Mouse (Mus musculus) embryonic facial prominence, embryonic 15.5 days (tissue): ENCODE data around the gene Zfp626. TPM values are rescaled to one million over a fixed set of nuclear protein-coding genes. Genes with fewer than 3 reads are reported as not detected.
A peak's percentile ranks its signal among the peaks of the same experiment; 100 is the strongest.
"Not testable (repeated sequence)": the region's sequence is repeated elsewhere in the genome, so short reads cannot be mapped to it uniquely, and the experiment has no call there.

ENCODE experiments used
- ATAC-seq: fragments of 200-750 bp; cut with Nextera tagmentation; 2 replicates; pipeline ENCODE4 v1.8.0; 2017; ENCODE audit warnings: low read depth, moderate TSS enrichment; ENCODE audit not compliant: insufficient number of reproducible peaks, low FRiP score, low TSS enrichment
- H3K27ac ChIP-seq: fragments of 300-500 bp; sonication (generic); replicated peaks from 2 replicates; pipeline ENCODE4 v1.5.1; 2015; ENCODE audit warnings: mild to moderate bottlenecking, inconsistent platforms
- H3K27me3 ChIP-seq: fragments of 300-500 bp; sonication (generic); 2 replicates; pipeline ENCODE4 v1.6.1; 2015; ENCODE audit warnings: inconsistent platforms
- H3K36me3 ChIP-seq: fragments of 300-500 bp; sonication (generic); 2 replicates; pipeline ENCODE4 v1.6.1; 2015; ENCODE audit warnings: mild to moderate bottlenecking, inconsistent platforms
- H3K4me1 ChIP-seq: fragments of 300-500 bp; sonication (generic); 2 replicates; pipeline ENCODE4 v1.6.1; 2015; ENCODE audit warnings: inconsistent platforms
- H3K4me2 ChIP-seq: fragments of 300-500 bp; sonication (generic); replicated peaks from 2 replicates; pipeline ENCODE4 v1.6.1; 2015; ENCODE audit warnings: mild to moderate bottlenecking, inconsistent platforms
- H3K4me3 ChIP-seq: fragments of 300-500 bp; sonication (generic); replicated peaks from 2 replicates; pipeline ENCODE4 v1.5.1; 2015; ENCODE audit warnings: mild to moderate bottlenecking, inconsistent platforms
- H3K9ac ChIP-seq: fragments of 300-500 bp; sonication (generic); 2 replicates; pipeline ENCODE4 v1.6.1; 2015; ENCODE audit warnings: inconsistent platforms
- H3K9me3 ChIP-seq: fragments of 300-500 bp; sonication (generic); replicated peaks from 2 replicates; pipeline ENCODE4 v1.6.1; 2016; ENCODE audit warnings: inconsistent platforms
- WGBS: fragments of 180-500 bp; shearing (Covaris S2); methylation state at CpG from one replicate; pipeline ENCODE4 v1.1.7; 2015; 5-methylcytosine and 5-hydroxymethylcytosine counted together
- polyA plus RNA-seq: library from polyadenylated mRNA; unstranded; fragments of >200 nt; fragmentation: Nextera tagmentation; extraction: Ambion mirVana; gene quantifications from 2 replicates; pipeline ENCODE4 v1.2.1, GENCODE M21; 2015

The Zfp626 gene
- polyA plus RNA-seq = 2.4 and 2.7 TPM in 2 replicates

DNA sequence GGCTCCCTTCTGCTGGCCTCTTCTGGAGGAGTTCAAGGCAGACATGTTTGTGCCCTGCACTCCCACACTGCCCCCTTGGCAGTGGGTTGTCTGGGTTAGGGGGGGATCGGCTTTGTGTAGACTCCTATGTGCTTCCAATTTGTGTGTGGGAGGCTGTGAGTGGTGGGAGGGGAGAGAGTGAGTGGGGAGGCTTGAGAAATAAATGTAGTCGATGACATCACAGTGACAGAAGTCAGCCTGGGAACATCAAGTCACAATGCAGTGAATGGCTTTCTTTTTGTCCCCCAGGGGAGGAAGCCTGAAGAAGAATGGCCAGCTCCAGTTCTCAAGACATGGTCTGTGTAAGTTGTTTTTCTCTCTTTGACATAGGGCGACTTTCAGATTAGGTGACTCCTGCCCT is at the start of gene Zfp626:
TSS of gene Zfp626 (plus strand) at position 301 of the 400 bp plus-strand sequence.
- H3K27me3 ChIP-seq, H3K4me2 ChIP-seq, H3K9ac ChIP-seq, ATAC-seq, H3K27ac ChIP-seq, H3K4me3 ChIP-seq, H3K9me3 ChIP-seq, H3K4me1 ChIP-seq: not testable (repeated sequence)
- peaks cover 38% of the 10 kb centered on the region for H3K36me3 ChIP-seq
- WGBS = 89% methylated on average over 3 of the region's 3 CpGs

DNA sequence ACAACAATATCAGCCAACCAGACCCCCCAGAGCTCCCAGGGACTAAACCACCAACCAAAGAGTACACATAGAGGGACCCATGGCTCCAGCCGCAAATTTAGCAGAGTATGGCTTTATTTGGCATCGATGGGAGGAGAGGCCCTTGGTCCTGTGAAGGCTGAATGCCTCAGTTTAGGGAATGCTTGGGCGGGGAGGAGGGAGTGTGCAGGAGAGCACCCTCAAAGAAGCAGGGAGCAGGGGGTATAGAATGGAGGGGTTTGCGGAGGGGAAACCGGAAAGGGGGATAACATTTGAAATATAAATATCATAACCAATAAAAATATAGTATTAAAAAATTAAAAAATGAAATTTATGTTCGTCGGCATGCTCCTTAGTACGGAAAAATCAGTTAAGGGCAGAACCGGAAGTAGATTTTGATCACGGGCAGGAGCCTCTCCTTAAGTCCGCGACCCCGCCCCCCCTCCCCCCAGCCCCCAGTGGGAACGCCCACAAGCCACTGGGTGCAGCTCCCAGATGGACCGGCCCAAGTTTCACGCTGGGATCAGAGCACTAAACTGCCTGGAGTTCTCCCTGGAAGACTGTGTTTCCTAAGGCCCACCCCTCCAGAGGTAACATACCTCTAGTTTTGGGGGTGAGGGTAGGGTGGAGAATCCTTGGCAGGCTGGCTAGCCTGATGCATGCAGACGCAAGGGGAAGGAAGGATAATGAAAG is 41.7 kb upstream of the Zfp626 start:
- H3K4me1 ChIP-seq = no peaks in the 10 kb centered on the region
- peak overlapping the region; percentile 52 for H3K4me2 ChIP-seq
- ATAC-seq = no peak
- H3K4me3 ChIP-seq = peak overlapping the region; percentile 31
- 7% methylated on average over 17 of the region's 17 CpGs for WGBS
- no peaks in the 10 kb centered on the region for H3K9me3 ChIP-seq
- H3K36me3 ChIP-seq = no peaks in the 10 kb centered on the region
- no peak overlapping the region for H3K27ac ChIP-seq
- H3K27me3 ChIP-seq = no peaks in the 10 kb centered on the region
- no peak overlapping the region for H3K9ac ChIP-seq

DNA sequence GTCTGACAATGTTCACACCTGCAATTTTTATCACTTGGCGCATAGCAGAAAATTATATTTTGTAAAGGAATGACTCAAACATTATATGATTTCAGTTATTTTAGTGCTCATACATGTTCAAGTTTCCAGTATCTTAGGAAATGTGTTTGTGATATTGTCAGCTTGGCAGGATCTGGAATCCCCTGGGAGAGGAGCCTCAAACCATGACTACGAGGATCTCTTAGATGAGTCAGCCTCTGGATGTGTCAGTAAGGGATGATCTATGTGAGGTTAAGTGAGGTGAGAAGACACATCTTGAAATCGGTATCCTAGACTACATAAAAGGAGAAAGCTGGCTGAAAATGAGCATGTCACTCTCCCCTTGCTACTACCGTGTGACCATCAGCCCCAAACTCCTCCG is 17.7 kb upstream of the Zfp626 start:
- 0 out of 2 replicates have a peak, but pooled peaks cover 9% of the 10 kb centered on the region for H3K9me3 ChIP-seq
- H3K36me3 ChIP-seq = no peaks in the 10 kb centered on the region
- no peak overlapping the region for H3K9ac ChIP-seq
- no peak overlapping the region for H3K4me3 ChIP-seq
- no peaks in the 10 kb centered on the region for H3K27me3 ChIP-seq
- WGBS = 77% methylated on average over 5 of the region's 5 CpGs
- H3K4me2 ChIP-seq = no peak overlapping the region
- no peaks in the 10 kb centered on the region for H3K4me1 ChIP-seq
- H3K27ac ChIP-seq = no peak overlapping the region
- no peak for ATAC-seq

DNA sequence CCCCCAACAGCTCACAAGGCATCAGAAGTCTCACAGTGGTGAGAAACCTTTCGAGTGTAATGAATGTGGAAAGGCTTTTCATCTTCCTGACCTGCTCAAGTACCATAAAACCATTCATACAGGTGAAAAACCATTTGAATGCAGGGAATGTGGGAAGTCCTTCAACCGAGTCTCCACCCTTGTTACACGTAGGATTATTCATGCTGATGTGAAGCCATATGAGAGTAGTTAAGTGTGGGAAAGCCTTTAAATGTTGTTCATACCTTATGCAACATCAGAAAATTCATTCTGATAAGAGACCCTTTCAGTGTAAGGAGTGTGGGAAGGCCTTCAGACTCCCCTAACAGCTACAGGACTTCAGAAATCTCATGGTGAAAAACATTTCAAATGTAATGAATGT is 13.1 kb upstream of the Zfp626 start:
- not testable (repeated sequence) for H3K27ac ChIP-seq, H3K36me3 ChIP-seq, ATAC-seq, H3K4me1 ChIP-seq, H3K4me3 ChIP-seq, H3K9me3 ChIP-seq, H3K27me3 ChIP-seq, H3K9ac ChIP-seq, H3K4me2 ChIP-seq
- WGBS = 48% methylated on average over 3 of the region's 3 CpGs

DNA sequence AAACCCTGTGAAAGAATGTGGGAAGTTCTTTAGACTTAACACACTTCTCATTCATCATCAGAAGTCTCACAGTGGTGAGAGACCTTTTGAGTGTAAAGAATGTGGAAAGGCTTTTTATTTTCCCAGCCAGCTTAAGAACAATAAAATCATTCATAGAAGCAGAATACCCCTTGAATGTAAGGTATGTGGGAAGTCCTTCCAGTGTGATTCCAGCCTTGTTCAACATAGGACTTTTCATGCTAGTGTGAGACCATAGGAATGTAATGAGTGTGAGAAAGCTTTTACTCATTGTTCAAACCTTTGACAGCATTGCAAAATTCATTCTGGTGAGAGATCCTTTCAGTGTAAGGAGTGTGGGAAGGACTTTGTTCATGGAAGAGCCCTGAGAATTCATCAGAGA is 12.4 kb upstream of the Zfp626 start:
- Histone ChIP-seq H3K4me3 (no peak overlapping the region), H3K9ac (no peak overlapping the region), H3K27me3 (no peaks in the 10 kb centered on the region), H3K4me2 (no peak overlapping the region), H3K9me3 (0 out of 2 replicates have a peak, but pooled peaks cover 6% of the 10 kb centered on the region), H3K36me3 (no peaks in the 10 kb centered on the region), H3K27ac (no peak overlapping the region), H3K4me1 (0 out of 2 replicates have a peak, but pooled peaks cover 5% of the 10 kb centered on the region)
- ATAC-seq = no peak

DNA sequence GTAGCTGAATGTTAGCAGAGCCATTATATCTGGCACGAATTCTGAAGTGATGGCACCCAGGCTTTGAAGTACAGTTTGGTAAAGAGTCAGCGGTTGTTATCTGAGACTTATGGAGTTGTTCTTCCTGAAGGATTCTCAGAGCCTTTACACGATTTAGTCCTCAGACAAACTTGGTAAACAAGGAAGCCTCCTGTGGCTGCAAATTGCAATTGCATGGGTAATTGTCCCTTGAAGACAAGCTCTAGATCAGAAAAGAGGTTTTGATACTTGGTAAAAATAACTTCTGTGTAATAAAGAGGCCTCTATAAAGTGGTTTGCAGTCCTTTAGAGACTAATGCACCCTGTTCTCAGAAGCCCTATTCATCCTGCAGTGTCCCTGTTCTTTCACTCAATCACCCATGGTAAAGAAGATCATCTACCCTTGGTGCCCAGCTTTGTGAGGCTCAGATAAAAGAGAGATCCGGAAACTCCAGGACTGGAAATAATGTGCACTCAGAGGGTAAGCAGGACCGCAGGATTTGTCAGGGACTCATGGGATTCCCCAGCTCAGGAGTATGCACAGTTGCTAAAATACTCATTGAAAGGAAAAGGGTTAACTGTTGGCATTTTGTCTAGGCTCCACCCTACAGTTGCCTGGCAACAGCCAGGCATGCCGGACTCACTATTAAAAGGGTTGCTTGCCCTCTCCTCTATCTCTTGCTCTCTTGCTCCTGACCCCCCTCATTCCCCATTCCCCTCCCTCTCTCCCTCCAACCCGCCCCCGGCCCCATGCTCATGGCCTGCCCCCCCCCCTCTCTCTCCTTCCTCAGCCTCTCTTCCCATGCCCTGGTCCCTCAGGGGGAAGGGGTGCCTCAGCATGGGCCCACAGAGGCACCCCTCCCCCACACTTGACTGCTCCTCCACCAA is 8.8 kb upstream of the Zfp626 start:
- Histone ChIP-seq H3K4me1 (0 out of 2 replicates have a peak, but pooled peaks cover 5% of the 10 kb centered on the region), H3K27ac (no peak overlapping the region), H3K4me2 (no peak overlapping the region), H3K27me3 (no peaks in the 10 kb centered on the region), H3K9me3 (0 out of 2 replicates have a peak, but pooled peaks cover 6% of the 10 kb centered on the region), H3K9ac (no peak overlapping the region), H3K4me3 (no peak overlapping the region), H3K36me3 (no peaks in the 10 kb centered on the region)
- no peak for ATAC-seq
- WGBS = 26% methylated on average over 8 of the region's 8 CpGs

DNA sequence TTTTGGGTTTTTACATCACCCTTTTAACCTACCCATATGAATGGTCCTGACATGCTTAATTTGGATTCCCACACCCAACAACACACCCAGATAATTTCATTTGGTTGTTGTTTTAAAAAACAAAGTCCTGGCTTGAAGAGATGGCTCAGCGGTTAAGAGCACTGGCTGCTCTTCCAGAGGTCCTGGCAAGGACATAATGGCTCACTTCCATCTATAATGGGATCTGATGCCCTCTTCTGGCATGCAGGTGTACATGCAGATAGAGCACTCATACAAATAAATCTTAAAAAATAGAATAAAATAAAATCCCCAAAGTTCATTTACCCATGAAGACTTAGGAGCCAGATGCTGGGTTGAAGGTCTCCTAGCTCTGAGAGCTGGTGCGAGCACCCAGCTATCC is 5.9 kb upstream of the Zfp626 start:
- no peak overlapping the region for H3K4me3 ChIP-seq
- no peak for ATAC-seq
- H3K9me3 ChIP-seq = 0 out of 2 replicates have a peak, but pooled peaks cover 6% of the 10 kb centered on the region
- H3K4me2 ChIP-seq = no peak overlapping the region
- H3K9ac ChIP-seq = no peak overlapping the region
- peaks cover 5% of the 10 kb centered on the region; the same call in 1 of the 2 replicates for H3K4me1 ChIP-seq
- WGBS = 47% methylated on average over 2 of the region's 2 CpGs
- H3K36me3 ChIP-seq = no peaks in the 10 kb centered on the region
- H3K27me3 ChIP-seq = no peaks in the 10 kb centered on the region
- H3K27ac ChIP-seq = no peak overlapping the region

DNA sequence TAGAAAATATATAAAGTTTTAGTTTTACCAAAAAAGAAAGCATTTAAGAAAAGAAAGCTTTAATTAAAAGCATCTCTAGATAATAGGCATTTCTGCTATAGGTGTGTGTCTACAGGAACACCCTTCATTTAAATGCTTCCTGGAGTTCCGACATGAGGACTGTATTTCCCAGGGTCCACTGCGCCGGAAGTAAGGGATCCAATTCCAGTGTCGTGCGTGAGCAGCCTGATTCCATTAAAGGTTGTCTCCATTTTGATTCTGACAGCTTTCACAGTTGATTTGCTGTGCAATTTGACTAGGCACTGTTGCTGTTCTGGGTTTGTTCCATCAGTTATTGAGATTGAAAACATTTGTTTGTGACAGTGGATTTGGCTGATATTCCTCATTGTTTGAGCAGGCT is 4.0 kb upstream of the Zfp626 start:
- WGBS = 48% methylated on average over 5 of the region's 5 CpGs

DNA sequence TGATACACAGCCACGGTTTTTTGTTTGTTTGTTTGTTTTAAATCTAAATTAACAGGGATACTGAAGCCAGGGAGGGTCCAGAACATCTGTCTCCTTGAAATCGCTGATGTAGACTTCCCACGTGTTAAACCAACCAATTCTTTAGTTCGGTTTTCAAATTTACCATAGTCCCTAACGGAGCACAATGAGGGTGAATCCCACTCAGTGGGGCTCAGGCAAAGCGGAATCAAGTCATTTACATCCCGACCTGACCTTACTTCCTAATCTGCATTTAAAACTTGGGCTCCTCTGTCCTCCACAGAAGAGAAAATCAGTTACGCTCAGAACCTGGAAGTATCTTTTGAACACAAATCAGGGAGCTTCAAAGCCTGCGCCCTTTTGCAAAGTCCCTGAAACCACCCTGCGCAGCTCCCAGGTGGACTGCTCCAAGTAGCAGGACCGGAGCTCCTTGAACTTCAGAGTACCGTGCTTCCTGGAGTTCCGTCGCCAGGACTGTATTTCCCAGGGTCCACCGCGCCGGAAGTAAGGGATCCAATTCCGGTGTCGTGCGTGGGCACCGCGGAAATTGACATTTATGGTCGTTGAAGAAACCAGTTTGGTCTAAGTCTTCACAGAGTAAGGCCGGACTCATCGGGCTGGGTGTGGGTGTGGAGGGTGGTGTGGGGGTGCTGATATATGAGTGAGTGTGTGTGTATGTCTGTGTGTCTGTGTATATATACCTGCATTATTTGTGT is 2.5 kb upstream of the Zfp626 start:
- WGBS = under 1% methylated on average over 25 of the region's 25 CpGs
- H3K9me3 ChIP-seq = no peaks in the 10 kb centered on the region
- peak overlapping the region; percentile 73 for H3K27ac ChIP-seq
- no peaks in the 10 kb centered on the region; the same call in 1 of the 2 replicates for H3K4me1 ChIP-seq
- peaks cover 16% of the 10 kb centered on the region for H3K36me3 ChIP-seq
- no peaks in the 10 kb centered on the region for H3K27me3 ChIP-seq
- peak; percentile 94 for ATAC-seq
- H3K4me2 ChIP-seq = peak overlapping the region; percentile 77
- peak overlapping the region; percentile 56 for H3K4me3 ChIP-seq
- H3K9ac ChIP-seq = peak overlapping the region; percentile 33

More for the DNA sequence above, 4.0 kb upstream of the Zfp626 start:
- ATAC-seq = no peak
- H3K4me2 ChIP-seq = no peak overlapping the region
- no peak overlapping the region for H3K4me3 ChIP-seq
- no peaks in the 10 kb centered on the region for H3K27me3 ChIP-seq
- no peak overlapping the region for H3K27ac ChIP-seq
- H3K9me3 ChIP-seq = no peaks in the 10 kb centered on the region
- peaks cover 5% of the 10 kb centered on the region; the same call in 1 of the 2 replicates for H3K4me1 ChIP-seq
- H3K9ac ChIP-seq = no peak overlapping the region
- peaks cover 3% of the 10 kb centered on the region; the same call in 1 of the 2 replicates for H3K36me3 ChIP-seq

DNA sequence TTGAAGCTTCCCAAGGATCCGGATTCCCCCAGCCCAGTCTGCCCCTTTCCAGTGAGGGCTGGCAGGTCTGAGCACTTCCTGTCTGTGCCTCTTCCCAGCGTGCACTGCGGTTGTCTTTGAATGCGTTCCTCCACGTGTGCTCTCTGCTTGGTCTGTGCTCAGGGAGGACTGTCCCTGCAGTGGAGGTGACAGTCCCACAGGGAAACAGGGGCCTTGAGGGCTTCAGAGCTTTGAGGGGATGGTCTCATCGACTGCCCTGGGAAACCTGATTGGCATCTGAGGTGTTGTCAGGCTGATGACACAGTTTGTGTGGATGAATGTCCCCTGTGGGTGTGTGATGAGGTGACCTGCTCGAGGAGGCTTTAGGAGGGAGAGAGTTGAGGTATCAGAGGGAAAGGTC is 309 bp downstream of the Zfp626 start:
- H3K9ac ChIP-seq, H3K9me3 ChIP-seq, H3K27ac ChIP-seq, H3K27me3 ChIP-seq, H3K4me2 ChIP-seq, H3K4me1 ChIP-seq, ATAC-seq, H3K4me3 ChIP-seq: not testable (repeated sequence)
- 85% methylated on average over 7 of the region's 7 CpGs for WGBS
- H3K36me3 ChIP-seq = peaks cover 42% of the 10 kb centered on the region
